Mouse (Mus musculus): ENCODE measurements around the gene Dlk2. TPM values are rescaled to one million over a fixed set of nuclear protein-coding genes. Genes with fewer than 3 reads are reported as not detected.

The Dlk2 gene
- total and polyA plus RNA-seq, 3 experiments: 0.23 to 0.74 (median 0.39) TPM

DNA sequence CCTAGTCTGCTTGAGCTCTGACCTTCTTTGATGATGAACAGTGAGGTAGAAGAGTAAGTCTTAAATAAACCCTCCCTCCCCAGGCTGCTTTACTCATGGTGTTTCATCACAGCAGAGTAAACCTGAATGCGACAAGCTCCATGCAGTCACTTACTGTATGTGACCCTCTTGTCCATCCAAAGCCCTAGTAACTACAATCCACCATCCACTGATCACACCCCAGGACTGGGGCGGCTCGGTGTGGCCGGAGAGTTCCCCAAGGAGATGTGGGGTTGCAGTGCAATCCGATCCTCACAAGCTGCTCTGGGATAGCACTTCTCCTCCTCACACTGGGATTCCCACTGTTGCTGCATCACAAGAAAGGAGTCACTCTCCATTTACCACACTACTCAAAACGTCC, 22.8 kb upstream of the Dlk2 start:
- intact Hi-C loops (cut with DNase I): no loop called here
- WGBS: 79% methylated on average over 6 of the region's 6 CpGs
- H3K27ac ChIP-seq: peak overlapping the region; percentile 23
- peaks cover 12% of the 10 kb centered on the region for H3K36me3 ChIP-seq (ENCODE audit: control insufficient read depth, insufficient read depth, low read length)
- no peaks in the 10 kb centered on the region for H3K27me3 ChIP-seq (ENCODE audit: control insufficient read depth, insufficient read depth, low read length)
- peak in 1 of 2 experiments; percentile 18 for DNase-seq
- peaks cover 23% of the 10 kb centered on the region; the same call in 1 of the 2 replicates for H3K4me1 ChIP-seq (ENCODE audit: control insufficient read depth, insufficient read depth, low read length)
- peaks cover 4% of the 10 kb centered on the region for H3K79me2 ChIP-seq (replicated peaks; ENCODE audit: control insufficient read depth, insufficient read depth, low read length)
- no peak overlapping the region; the same call in 1 of the 2 replicates for H3K9ac ChIP-seq (ENCODE audit: low read depth, low read length)
- no peak overlapping the region for H3K4me3 ChIP-seq
- no peak for TF ChIP-seq EP300 (IDR thresholded peaks at IDR 0.05; ENCODE audit: insufficient read depth, low read depth, low read length)
- no peak for TF ChIP-seq CTCF (IDR thresholded peaks at IDR 0.05)
- TF ChIP-seq POLR2A (IDR thresholded peaks at IDR 0.05; ENCODE audit: insufficient read depth, low read depth, low read length): no peak

DNA sequence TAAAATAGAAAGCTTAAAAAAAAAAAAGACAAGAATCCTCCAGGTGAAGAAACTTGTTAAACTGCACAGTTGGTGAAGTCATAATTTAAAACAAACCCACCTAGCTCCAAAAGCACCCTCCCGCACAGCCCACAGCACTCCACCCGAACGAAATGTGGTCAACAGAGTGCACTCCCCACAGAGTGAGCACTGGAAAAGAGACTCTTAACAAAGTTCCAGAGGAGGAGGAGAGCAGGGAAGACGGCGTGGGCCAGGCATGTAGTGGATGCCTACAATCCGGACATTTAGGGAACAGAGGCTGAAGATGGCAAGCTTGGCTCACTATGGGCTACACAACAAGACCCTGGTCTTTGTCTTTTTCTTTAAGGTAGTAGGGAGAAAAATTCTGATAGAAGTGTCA, 22.2 kb upstream of the Dlk2 start:
- Histone ChIP-seq H3K79me2 (replicated peaks; ENCODE audit: control insufficient read depth, insufficient read depth, low read length) (peaks cover 4% of the 10 kb centered on the region), H3K4me1 (ENCODE audit: control insufficient read depth, insufficient read depth, low read length) (peaks cover 21% of the 10 kb centered on the region; the same call in 1 of the 2 replicates), H3K27ac (no peak overlapping the region), H3K9ac (ENCODE audit: low read depth, low read length) (no peak overlapping the region), H3K4me3 (no peak overlapping the region), H3K36me3 (ENCODE audit: control insufficient read depth, insufficient read depth, low read length) (peaks cover 12% of the 10 kb centered on the region), H3K27me3 (ENCODE audit: control insufficient read depth, insufficient read depth, low read length) (no peaks in the 10 kb centered on the region)
- WGBS: 92% methylated on average over 6 of the region's 6 CpGs
- TF ChIP-seq EP300 (IDR thresholded peaks at IDR 0.05; ENCODE audit: insufficient read depth, low read depth, low read length) (no peak), CTCF (IDR thresholded peaks at IDR 0.05) (no peak), POLR2A (IDR thresholded peaks at IDR 0.05; ENCODE audit: insufficient read depth, low read depth, low read length) (no peak)
- intact Hi-C loops (cut with DNase I): no loop called here
- no peak for DNase-seq

DNA sequence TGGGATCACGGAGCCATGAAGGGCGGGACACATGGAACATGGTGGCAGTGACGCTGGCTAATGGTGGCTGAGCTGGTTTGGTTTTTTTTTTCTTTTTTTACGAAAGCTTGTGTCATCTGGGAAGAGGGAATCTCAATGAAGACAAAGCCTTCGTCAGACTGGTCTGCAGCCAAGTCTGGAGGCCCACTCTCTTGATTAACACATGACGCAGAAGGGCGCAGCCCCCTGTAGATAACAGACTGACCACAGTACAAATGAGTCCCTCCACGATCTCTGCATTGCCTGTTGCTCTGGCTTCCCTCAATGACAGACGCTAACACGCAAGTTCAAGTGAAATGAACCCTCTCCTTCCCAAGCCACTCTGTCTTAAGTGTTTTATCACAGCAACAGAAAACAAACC, 21.7 kb upstream of the Dlk2 start:
- Histone ChIP-seq H3K27ac (no peak overlapping the region), H3K4me3 (no peak overlapping the region), H3K79me2 (replicated peaks; ENCODE audit: control insufficient read depth, insufficient read depth, low read length) (peaks cover 4% of the 10 kb centered on the region), H3K9ac (ENCODE audit: low read depth, low read length) (no peak overlapping the region), H3K36me3 (ENCODE audit: control insufficient read depth, insufficient read depth, low read length) (peaks cover 12% of the 10 kb centered on the region), H3K27me3 (ENCODE audit: control insufficient read depth, insufficient read depth, low read length) (no peaks in the 10 kb centered on the region), H3K4me1 (ENCODE audit: control insufficient read depth, insufficient read depth, low read length) (peaks cover 16% of the 10 kb centered on the region; the same call in 1 of the 2 replicates)
- no peak for DNase-seq
- intact Hi-C loops (cut with DNase I): no loop called here
- TF ChIP-seq CTCF (IDR thresholded peaks at IDR 0.05) (no peak), POLR2A (IDR thresholded peaks at IDR 0.05; ENCODE audit: insufficient read depth, low read depth, low read length) (no peak), EP300 (IDR thresholded peaks at IDR 0.05; ENCODE audit: insufficient read depth, low read depth, low read length) (no peak)
- WGBS: 72% methylated on average over 10 of the region's 10 CpGs

GRCm38 (mm10) chr17:46277586-46277985, 19.6 kb upstream of the Dlk2 start:
- peaks cover 13% of the 10 kb centered on the region; the same call in 1 of the 2 replicates for H3K4me1 ChIP-seq (ENCODE audit: control insufficient read depth, insufficient read depth, low read length)
- no peak overlapping the region for H3K9ac ChIP-seq (ENCODE audit: low read depth, low read length)
- H3K27me3 ChIP-seq (ENCODE audit: control insufficient read depth, insufficient read depth, low read length): no peaks in the 10 kb centered on the region
- H3K4me3 ChIP-seq: no peak overlapping the region
- DNase-seq: no peak
- TF ChIP-seq POLR2A (IDR thresholded peaks at IDR 0.05; ENCODE audit: insufficient read depth, low read depth, low read length) (no peak), EP300 (IDR thresholded peaks at IDR 0.05; ENCODE audit: insufficient read depth, low read depth, low read length) (no peak), CTCF (IDR thresholded peaks at IDR 0.05) (no peak)
- intact Hi-C loops (cut with DNase I): no loop called here
- WGBS: 50% methylated on average over 4 of the region's 4 CpGs
- H3K27ac ChIP-seq: peak overlapping the region; percentile 57
- H3K36me3 ChIP-seq (ENCODE audit: control insufficient read depth, insufficient read depth, low read length): peaks cover 14% of the 10 kb centered on the region
- peaks cover 4% of the 10 kb centered on the region for H3K79me2 ChIP-seq (replicated peaks; ENCODE audit: control insufficient read depth, insufficient read depth, low read length)

DNA sequence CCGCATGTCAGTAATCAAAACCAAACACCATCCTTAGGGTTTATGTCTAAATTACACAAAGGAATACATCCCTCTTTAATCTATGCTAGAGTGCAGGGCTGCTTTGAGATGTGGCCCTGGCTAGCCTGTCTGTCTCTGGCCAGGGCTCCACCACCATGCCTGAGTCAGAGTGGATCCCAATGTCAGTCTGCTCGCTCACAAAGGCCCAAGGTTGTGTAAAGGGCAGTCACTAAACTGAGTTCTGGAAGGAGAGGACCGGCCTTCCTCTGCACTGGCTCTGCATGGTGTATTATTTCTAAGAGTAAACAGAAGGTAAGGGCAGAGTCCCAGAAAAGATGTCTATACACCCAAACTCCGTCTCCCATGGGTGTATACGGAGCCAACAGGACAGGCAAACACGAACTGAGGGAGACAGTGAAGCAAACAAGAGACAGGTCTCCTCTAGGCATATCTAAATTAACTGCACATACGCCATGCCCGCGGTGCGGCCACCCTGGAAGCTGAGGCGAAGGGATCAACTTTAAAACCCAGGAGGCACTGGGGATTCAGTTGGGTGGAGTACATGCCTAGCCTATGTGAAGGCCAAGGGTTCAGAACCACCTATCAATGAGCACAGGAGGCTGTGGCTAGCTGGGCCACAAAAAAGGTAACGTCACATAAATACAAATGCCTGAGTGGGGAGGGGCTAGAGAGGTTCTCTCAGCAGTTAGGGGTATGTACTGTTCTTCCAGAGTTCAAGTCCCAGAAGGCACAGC, 19.0 kb upstream of the Dlk2 start:
- no peak overlapping the region for H3K4me3 ChIP-seq
- no peak overlapping the region for H3K9ac ChIP-seq (ENCODE audit: low read depth, low read length)
- whole genome bisulfite sequencing: 79% methylated on average over 12 of the region's 12 CpGs
- peak overlapping the region; percentile 57 for H3K27ac ChIP-seq
- peaks cover 4% of the 10 kb centered on the region for H3K79me2 ChIP-seq (replicated peaks; ENCODE audit: control insufficient read depth, insufficient read depth, low read length)
- no peak for DNase-seq
- peaks cover 10% of the 10 kb centered on the region for H3K36me3 ChIP-seq (ENCODE audit: control insufficient read depth, insufficient read depth, low read length)
- intact Hi-C loops (cut with DNase I): no loop called here
- H3K27me3 ChIP-seq (ENCODE audit: control insufficient read depth, insufficient read depth, low read length): no peaks in the 10 kb centered on the region
- TF ChIP-seq EP300 (IDR thresholded peaks at IDR 0.05; ENCODE audit: insufficient read depth, low read depth, low read length) (no peak), POLR2A (IDR thresholded peaks at IDR 0.05; ENCODE audit: insufficient read depth, low read depth, low read length) (no peak), CTCF (IDR thresholded peaks at IDR 0.05) (no peak)
- peaks cover 12% of the 10 kb centered on the region for H3K4me1 ChIP-seq (ENCODE audit: control insufficient read depth, insufficient read depth, low read length)

DNA sequence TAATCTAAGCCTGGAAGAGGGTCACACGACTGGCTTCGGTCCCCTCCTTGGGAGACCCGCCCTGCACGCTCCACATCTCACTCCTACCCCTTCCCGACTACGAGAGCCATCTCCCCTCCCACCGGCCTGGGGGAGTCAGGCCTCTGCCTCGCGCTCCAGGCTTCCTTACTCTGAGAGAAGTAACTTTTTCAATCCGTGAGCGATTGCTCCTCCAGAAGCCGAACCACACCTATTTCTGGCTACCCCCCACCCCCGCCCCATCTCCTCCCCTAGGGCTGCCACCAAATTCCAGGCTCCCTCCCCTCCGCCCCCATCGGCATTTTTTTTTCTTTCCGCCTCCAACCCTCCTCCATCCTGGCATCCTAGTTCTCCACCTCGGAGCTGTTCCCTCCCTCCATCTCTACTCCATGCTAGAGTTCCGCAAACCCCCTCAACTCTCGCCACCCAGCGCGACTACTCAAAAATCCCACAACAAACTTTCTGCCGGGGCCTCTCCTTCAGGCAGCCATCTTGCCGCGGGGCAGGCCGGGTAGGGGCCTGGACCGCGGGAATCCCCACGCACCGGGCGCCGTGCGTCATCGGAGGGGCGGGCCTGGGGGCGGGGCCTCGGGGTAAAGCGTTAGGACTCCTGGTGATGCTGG, 14.6 kb upstream of the Dlk2 start, which contains the start of gene Tjap1:
Tjap1 (minus strand) TSS at position 544 of the 641 bp plus-strand sequence.
- peaks cover 9% of the 10 kb centered on the region for H3K4me1 ChIP-seq (ENCODE audit: control insufficient read depth, insufficient read depth, low read length)
- peaks cover 2% of the 10 kb centered on the region; the same call in 1 of the 2 replicates for H3K79me2 ChIP-seq (replicated peaks; ENCODE audit: control insufficient read depth, insufficient read depth, low read length)
- H3K9ac ChIP-seq (ENCODE audit: low read depth, low read length): peak within 1 kb of the TSS; percentile 83
- DNase-seq: peak; percentile 89 to 91
- under 1% methylated on average over 37 of the region's 37 CpGs for WGBS
- no peak for TF ChIP-seq CTCF (IDR thresholded peaks at IDR 0.05)
- TF ChIP-seq POLR2A (IDR thresholded peaks at IDR 0.05; ENCODE audit: insufficient read depth, low read depth, low read length): peak; percentile 79
- 0 out of 2 replicates have a peak, but pooled peaks have one; percentile 17 for TF ChIP-seq EP300 (IDR thresholded peaks at IDR 0.05; ENCODE audit: insufficient read depth, low read depth, low read length)
- peaks cover 2% of the 10 kb centered on the region for H3K36me3 ChIP-seq (ENCODE audit: control insufficient read depth, insufficient read depth, low read length)
- intact Hi-C loops (cut with DNase I): no loop called here
- peak within 1 kb of the TSS; percentile 59 for H3K4me3 ChIP-seq
- H3K27ac ChIP-seq: peak within 1 kb of the TSS; percentile 70
- no peaks in the 10 kb centered on the region for H3K27me3 ChIP-seq (ENCODE audit: control insufficient read depth, insufficient read depth, low read length)

Data from heart, adult 2 months (tissue).